Mouse (Mus musculus) C2C12 (cell line): ENCODE results near the gene Asic2.

Source experiments
- CTCF ChIP-seq: IDR thresholded peaks from one replicate; pipeline ENCODE4 v1.5.1; 2011; ENCODE audit not compliant: control insufficient read depth, insufficient read depth, insufficient read length
- MAX ChIP-seq: IDR thresholded peaks from one replicate; pipeline ENCODE4 v1.6.1; 2011; ENCODE audit warnings: mild to moderate bottlenecking, control low read depth
- USF1 ChIP-seq: IDR thresholded peaks from one replicate; pipeline ENCODE4 v1.6.1; 2011; ENCODE audit warnings: low read depth, mild to moderate bottlenecking, control low read depth, moderate library complexity

DNA sequence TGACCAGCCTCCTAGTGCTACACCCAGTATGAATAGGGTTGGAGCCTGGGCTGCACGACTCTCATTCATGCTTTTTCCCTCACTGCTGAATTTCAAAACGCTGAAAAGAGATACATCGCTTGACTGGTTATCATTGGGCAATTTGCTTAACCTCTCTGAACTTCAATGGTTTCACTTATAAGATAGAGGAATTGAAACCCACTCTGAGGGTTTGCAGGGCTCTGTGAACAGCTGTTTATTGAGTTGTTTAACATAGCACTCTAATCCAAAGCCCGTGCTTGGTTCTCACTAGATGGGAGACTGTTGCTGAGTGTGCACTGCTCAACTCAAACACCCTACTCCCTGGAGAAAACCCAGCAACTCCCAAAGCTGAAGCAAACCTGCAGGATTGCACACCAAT, 776.1 kb downstream of the Asic2 start:
- TF ChIP-seq CTCF (no peak), USF1 (no peak), MAX (no peak)
